Mouse (Mus musculus) C2C12 (cell line): ENCODE measurements around the gene Rbm17.

ENCODE experiments used
- CTCF ChIP-seq: IDR thresholded peaks from one replicate; pipeline ENCODE4 v1.5.1; 2011; ENCODE audit not compliant: control insufficient read depth, insufficient read depth, insufficient read length
- MAX ChIP-seq: IDR thresholded peaks from one replicate; pipeline ENCODE4 v1.6.1; 2011; ENCODE audit warnings: mild to moderate bottlenecking, control low read depth
- MYOD1 ChIP-seq: IDR thresholded peaks from one replicate; pipeline ENCODE4 v1.6.1; 2011; ENCODE audit warnings: low read depth; ENCODE audit not compliant: control insufficient read depth, insufficient read length

DNA sequence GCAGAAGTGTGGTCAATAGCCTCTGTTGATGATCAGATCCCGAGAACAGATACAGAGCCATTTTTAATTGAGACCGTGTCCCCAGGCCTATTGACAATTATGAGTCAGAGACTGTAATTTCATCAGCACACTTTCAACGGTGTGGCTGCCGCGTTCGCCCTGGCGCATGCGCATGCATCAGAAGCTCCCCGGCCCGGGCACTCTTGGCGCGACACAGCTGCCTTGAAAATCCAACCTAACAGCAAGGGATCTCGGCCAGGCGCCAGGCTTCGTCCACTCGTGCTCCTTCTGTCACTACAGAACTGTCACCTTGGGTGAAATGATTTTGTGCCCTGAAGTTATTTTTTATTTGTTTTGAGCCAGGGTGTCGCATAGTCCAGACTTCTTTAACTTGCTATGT lies 40.7 kb downstream of the Rbm17 start:
- TF ChIP-seq CTCF = no peak
- TF ChIP-seq MAX = no peak
- TF ChIP-seq MYOD1 = no peak
